Mouse (Mus musculus) cerebellum, postnatal 4 days (tissue): ENCODE data around the gene Znrf2.
A peak's percentile ranks its signal among the peaks of the same experiment; 100 is the strongest.
"Not testable (repeated sequence)": the region's sequence is repeated elsewhere in the genome, so short reads cannot be mapped to it uniquely, and the experiment has no call there.

Experiments used
- DNase-seq, 2 experiments: peaks; one replicate each; pipeline ENCODE4 v3.0.0; 2022; ENCODE audit warnings: low spot score in 2 of 2, mixed read lengths in 1 of 2

Znrf2 gene

GRCm38 (mm10) chr6:54809531-54810313 is 7.0 kb upstream of the Znrf2 start:
- DNase-seq: peak in 1 of 2 experiments; percentile 56

GRCm38 (mm10) chr6:54810314-54810646 is 6.4 kb upstream of the Znrf2 start:
- no peak for DNase-seq

- DNase-seq: peak; percentile 48 to 78
Observed at GRCm38 (mm10) chr6:54811546-54812250, 5.0 kb upstream of the Znrf2 start.

- no peak for DNase-seq
Observed at GRCm38 (mm10) chr6:54812276-54812675, 4.4 kb upstream of the Znrf2 start.

GRCm38 (mm10) chr6:54815428-54816130 is 1.1 kb upstream of the Znrf2 start:
- DNase-seq: no peak

GRCm38 (mm10) chr6:54817266-54817767 is 601 bp downstream of the Znrf2 start:
- peak; percentile 25 to 37 for DNase-seq

GRCm38 (mm10) chr6:54818389-54818788 is 1.7 kb downstream of the Znrf2 start:
- DNase-seq: no peak

GRCm38 (mm10) chr6:54819272-54819671 is 2.6 kb downstream of the Znrf2 start:
- no peak for DNase-seq

- no peak for DNase-seq
Observed at GRCm38 (mm10) chr6:54819746-54820145, 3.0 kb downstream of the Znrf2 start.

- DNase-seq: no peak
Observed at GRCm38 (mm10) chr6:54822348-54822747, 5.6 kb downstream of the Znrf2 start.

GRCm38 (mm10) chr6:54824561-54824960 is 7.8 kb downstream of the Znrf2 start:
- DNase-seq: not testable (repeated sequence)

- DNase-seq: no peak
Observed at GRCm38 (mm10) chr6:54827481-54827880, 10.8 kb downstream of the Znrf2 start.

- DNase-seq: no peak
Observed at GRCm38 (mm10) chr6:54828274-54828673, 11.6 kb downstream of the Znrf2 start.

- DNase-seq: no peak
Observed at GRCm38 (mm10) chr6:54830048-54830772, 13.5 kb downstream of the Znrf2 start.

- no peak for DNase-seq
Observed at GRCm38 (mm10) chr6:54831069-54831720, 14.5 kb downstream of the Znrf2 start.

- no peak for DNase-seq
Observed at GRCm38 (mm10) chr6:54833427-54833826, 16.7 kb downstream of the Znrf2 start.

- no peak for DNase-seq
Observed at GRCm38 (mm10) chr6:54836666-54837065, 19.9 kb downstream of the Znrf2 start.

GRCm38 (mm10) chr6:54841399-54841798 is 24.7 kb downstream of the Znrf2 start:
- no peak for DNase-seq

- no peak for DNase-seq
Observed at GRCm38 (mm10) chr6:54842041-54842440, 25.3 kb downstream of the Znrf2 start.

GRCm38 (mm10) chr6:54848546-54848945 is 31.8 kb downstream of the Znrf2 start:
- no peak for DNase-seq
